Comparison of ENCODE assay signal across 9 mouse cellular contexts in genomic region chr8:123924719-123925118, GRCm38 (mm10). TPM values are rescaled to one million over a fixed set of nuclear protein-coding genes. Genes with fewer than 3 reads are reported as not detected.
DNase-seq lines count a peak whose midpoint lies in the region; ATAC-seq and TF ChIP-seq lines count a peak whose summit lies in the region.
"Had no signal": no experiment of that assay in that cellular context is flagged by ENCODE, and none has a peak within 500 bp of the region (broad histone marks: within the 10 kb centered on the region; RNA-seq: fewer than 3 reads in every experiment).

No protein-coding gene starts in this region.

- peak; percentile 54 for TF ChIP-seq RAD21 in CH12.LX (IDR thresholded peaks at IDR 0.05; ENCODE audit: low read depth, low read length)

- no peaks in the 10 kb centered on the region for H3K79me2 ChIP-seq in CH12.LX (replicated peaks; ENCODE audit: control insufficient read depth, extremely low read depth, insufficient read depth, poor library complexity, severe bottlenecking)

- TF ChIP-seq EP300 in CH12.LX (IDR thresholded peaks at IDR 0.05; ENCODE audit: low read length), result no peak
- no peak for TF ChIP-seq EP300 in liver, postnatal 0 days (IDR thresholded peaks at IDR 0.05; ENCODE audit: low read depth)

- peak; percentile 88 for DNase-seq in CH12.LX (ENCODE audit: extremely low read depth)
- peak; percentile 85 for DNase-seq in c-Kit-positive CD71-negative TER-119-negative erythroid progenitor cells, embryonic 14.5 days (ENCODE audit: low read depth)
- peak; percentile 87 for DNase-seq in forebrain, embryonic 11.5 days (ENCODE audit: low spot score)
- peak; percentile 76 to 83 for DNase-seq in heart, postnatal 14 days
- DNase-seq in large intestine, adult 2 months (ENCODE audit: low read depth, low spot score), result peak; percentile 36
- DNase-seq in liver, postnatal 0 days, result peak; percentile 83
- peak; percentile 48 to 64 for DNase-seq in thymus, adult 18-20 months

- no peaks in the 10 kb centered on the region for H3K27me3 ChIP-seq in CH12.LX (replicated peaks)
- H3K27me3 ChIP-seq in forebrain, embryonic 11.5 days (ENCODE audit: control insufficient read depth, insufficient read depth, low read length), result no peaks in the 10 kb centered on the region
- no peaks in the 10 kb centered on the region for H3K27me3 ChIP-seq in liver, postnatal 0 days (ENCODE audit: insufficient read depth, low read length)
- H3K27me3 ChIP-seq: limb, embryonic 15.5 days had no signal

- peak; percentile 90 to 92 for TF ChIP-seq CTCF in CH12.LX (conservative IDR thresholded peaks at IDR 0.05 in 1 of 2, IDR thresholded peaks at IDR 0.05 in 1 of 2; ENCODE audit: low read depth in 2 of 2, low read length in 2 of 2)
- TF ChIP-seq CTCF in liver, postnatal 0 days (IDR thresholded peaks at IDR 0.05; ENCODE audit: low read depth), result peak; percentile 97

- intact Hi-C loops in heart, postnatal 14 days (cut with DNase I), result loop anchor here (1.0 to 5.0 kb wide), 2 partner anchors 134 to 423 kb away; no protein-coding TSS in a partner anchor

- WGBS in forebrain, embryonic 11.5 days, result 15% methylated on average over 2 of the region's 2 CpGs
- WGBS in large intestine, adult 2 months, result 14% methylated on average over 2 of the region's 2 CpGs
- WGBS in liver, postnatal 0 days (ENCODE audit: insufficient replicate concordance), result 4% methylated on average over 2 of the region's 2 CpGs

- peaks cover 83 to 94% of the 10 kb centered on the region in 2 experiments for H3K36me3 ChIP-seq in CH12.LX (replicated peaks in 1 of 2; ENCODE audit: control insufficient read depth in 1 of 2, insufficient read depth in 1 of 2, low read length in 1 of 2)
- no peaks in the 10 kb centered on the region; the same call in 1 of the 2 replicates for H3K36me3 ChIP-seq in forebrain, embryonic 11.5 days (ENCODE audit: control insufficient read depth, insufficient read depth, low read length)
- peaks cover 65% of the 10 kb centered on the region for H3K36me3 ChIP-seq in liver, postnatal 0 days (replicated peaks; ENCODE audit: insufficient read depth, low read length)

- no peaks in the 10 kb centered on the region for H3K4me1 ChIP-seq in CH12.LX (ENCODE audit: control insufficient read depth in 1 of 2, insufficient read depth in 2 of 2)
- no peaks in the 10 kb centered on the region for H3K4me1 ChIP-seq in forebrain, embryonic 11.5 days (replicated peaks; ENCODE audit: control insufficient read depth, insufficient read depth, low read length)
- H3K4me1 ChIP-seq in liver, postnatal 0 days (ENCODE audit: insufficient read depth), result no peaks in the 10 kb centered on the region
- H3K4me1 ChIP-seq: limb, embryonic 15.5 days had no signal

- no peak overlapping the region for H3K9ac ChIP-seq in CH12.LX (ENCODE audit: insufficient read depth, low read depth)
- no peak overlapping the region for H3K9ac ChIP-seq in forebrain, embryonic 11.5 days (ENCODE audit: low read length)
- H3K9ac ChIP-seq in liver, postnatal 0 days (replicated peaks), result no peak overlapping the region
- H3K9ac ChIP-seq: limb, embryonic 15.5 days had no signal

- no peak overlapping the region for H3K4me3 ChIP-seq in CH12.LX (replicated peaks in 1 of 3; ENCODE audit: low read depth in 2 of 3, low read length in 2 of 3, poor library complexity in 1 of 3)
- H3K4me3 ChIP-seq in forebrain, embryonic 11.5 days (ENCODE audit: low read depth, low read length), result no peak overlapping the region
- H3K4me3 ChIP-seq in liver, postnatal 0 days (ENCODE audit: low read depth, low read length), result no peak overlapping the region
- H3K4me3 ChIP-seq: limb, embryonic 15.5 days had no signal

- in situ Hi-C loops in CH12.LX (cut with MboI; ENCODE audit: low pct_ligation_motif_present, low pct_unique_long_range_greater_than_20kb, low sequenced_read_pairs), result loop anchor here (10.0 kb wide), 1 partner anchor 430 kb away; no protein-coding TSS in a partner anchor

- H3K9me3 ChIP-seq in CH12.LX (replicated peaks; ENCODE audit: low read length), result no peaks in the 10 kb centered on the region
- H3K9me3 ChIP-seq in forebrain, embryonic 11.5 days (ENCODE audit: control insufficient read depth, low read length), result no peaks in the 10 kb centered on the region
- H3K9me3 ChIP-seq in liver, postnatal 0 days (ENCODE audit: low read length), result no peaks in the 10 kb centered on the region
- H3K9me3 ChIP-seq: limb, embryonic 15.5 days had no signal

- peak; percentile 33; the same call in 1 of the 2 replicates for ATAC-seq in forebrain, embryonic 11.5 days (replicated peaks; ENCODE audit: low FRiP score)
- ATAC-seq in liver, postnatal 0 days, result peak; percentile 80
- peak; percentile 87 for ATAC-seq in neutrophil, adult 5-6 weeks (ENCODE audit: extremely low read depth, insufficient number of reproducible peaks, low FRiP score, poor library complexity, severe bottlenecking)

- no peak overlapping the region for H3K27ac ChIP-seq in CH12.LX (ENCODE audit: insufficient read depth, low read depth)
- H3K27ac ChIP-seq in forebrain, embryonic 11.5 days (ENCODE audit: low read depth, low read length), result no peak overlapping the region
- no peak overlapping the region for H3K27ac ChIP-seq in liver, postnatal 0 days (ENCODE audit: low read depth)
- H3K27ac ChIP-seq: limb, embryonic 15.5 days had no signal

- dilution Hi-C loops in CH12.LX (cut with MboI; ENCODE audit: extremely low pct_ligation_motif_present, extremely low pct_unique_long_range_greater_than_20kb, low sequenced_read_pairs), result no loop called here

- TF ChIP-seq POLR2A in CH12.LX (IDR thresholded peaks at IDR 0.05; ENCODE audit: low read depth, low read length), result no peak

- H3K4me2 ChIP-seq in CH12.LX (ENCODE audit: insufficient read depth, low read depth, poor library complexity, severe bottlenecking), result no peak overlapping the region
- no peak overlapping the region for H3K4me2 ChIP-seq in forebrain, embryonic 11.5 days (ENCODE audit: low read depth, low read length, severe bottlenecking)
- no peak overlapping the region for H3K4me2 ChIP-seq in liver, postnatal 0 days (ENCODE audit: low read depth, low read length)
- H3K4me2 ChIP-seq: limb, embryonic 15.5 days had no signal

TF ChIP-seq in CH12.LX, 34 proteins besides CTCF, POLR2A, EP300 and RAD21:
- peak; percentile 31; the same call in 1 of the 2 replicates for TF ChIP-seq MYC (IDR thresholded peaks at IDR 0.05; ENCODE audit: low read depth, low read length)
- no peak for TF ChIP-seq SIN3A (IDR thresholded peaks at IDR 0.05; ENCODE audit: low read length)
- no peak for TF ChIP-seq TCF12 (IDR thresholded peaks at IDR 0.05; ENCODE audit: low read depth, low read length)
- TF ChIP-seq IRF4 (IDR thresholded peaks at IDR 0.05; ENCODE audit: low read depth, low read length), result no peak; the same call in 1 of the 2 replicates
- no peak for TF ChIP-seq TBP (conservative IDR thresholded peaks at IDR 0.05; ENCODE audit: low read depth, low read length)
- TF ChIP-seq POLR2AphosphoS2 (IDR thresholded peaks at IDR 0.05; ENCODE audit: low read depth, low read length), result no peak
- TF ChIP-seq ETS1 (conservative IDR thresholded peaks at IDR 0.05; ENCODE audit: low read depth, low read length), result no peak
- TF ChIP-seq HCFC1 (IDR thresholded peaks at IDR 0.05; ENCODE audit: low read depth, low read length), result no peak
- TF ChIP-seq KAT2A (IDR thresholded peaks at IDR 0.05; ENCODE audit: insufficient replicate concordance, low read length), result no peak
- no peak for TF ChIP-seq MAZ (IDR thresholded peaks at IDR 0.05; ENCODE audit: low read depth, low read length)
- TF ChIP-seq SMC3 (IDR thresholded peaks at IDR 0.05; ENCODE audit: low read depth, low read length), result peak; percentile 80
TF ChIP-seq in CH12.LX: peak in this region for 2.

RNA-seq across cellular contexts. Expression of gene Nup133, which starts 24.3 kb away (rescaled TPM):
- total RNA-seq in CH12.LX (2012; rRNA removed) (32.8 and 37.1 TPM in 2 replicates), CH12.LX (2014; rRNA removed) (49.0 and 51.8 TPM in 2 replicates)
- polyA plus RNA-seq in CH12.LX (2012; ENCODE audit: insufficient read length, low read depth), result 39.6 and 39.7 TPM in 2 replicates
- polyA plus RNA-seq in forebrain, embryonic 11.5 days (2014; fragmentation: Nextera tagmentation; extraction: Ambion mirVana), result 60.6 and 66.8 TPM in 2 replicates
- total RNA-seq in heart, postnatal 14 days (2021), result 10 to 100 TPM; 10.3 to 12.4 TPM
- 12.5 and 14.4 TPM in 2 replicates for polyA plus RNA-seq in large intestine, adult 2 months (2012; rRNA removed)
- 7.2 and 9.1 TPM in 2 replicates for polyA plus RNA-seq in liver, postnatal 0 days (2015; fragmentation: Nextera tagmentation; extraction: Ambion mirVana)
- 9.1 and 10.1 TPM in 2 replicates for total RNA-seq in neutrophil, adult 5-6 weeks (2017)

RNA-seq across cellular contexts. Expression of gene Acta1, which starts 30.2 kb away (rescaled TPM):
- total RNA-seq in CH12.LX (2012; rRNA removed) (0.08 TPM in 1 of 2 replicates, not detected in the other), CH12.LX (2014; rRNA removed) (not detected in 2 replicates)
- polyA plus RNA-seq in CH12.LX (2012; ENCODE audit: insufficient read length, low read depth), result 0.27 and 0.91 TPM in 2 replicates
- polyA plus RNA-seq in forebrain, embryonic 11.5 days (2014; fragmentation: Nextera tagmentation; extraction: Ambion mirVana), result 0.56 and 0.68 TPM in 2 replicates
- total RNA-seq in heart, postnatal 14 days (2021), result 100 to 1,000 TPM; 284 to 359 TPM
- 4.9 and 32.6 TPM in 2 replicates for polyA plus RNA-seq in large intestine, adult 2 months (2012; rRNA removed)
- 18.6 and 358 TPM in 2 replicates for polyA plus RNA-seq in liver, postnatal 0 days (2015; fragmentation: Nextera tagmentation; extraction: Ambion mirVana)
- total RNA-seq in neutrophil, adult 5-6 weeks (2017), result not detected in 2 replicates

RNA-seq across cellular contexts. Expression of gene Abcb10, which starts 58.2 kb away (rescaled TPM):
- total RNA-seq in CH12.LX (2012; rRNA removed) (8.0 and 8.1 TPM in 2 replicates), CH12.LX (2014; rRNA removed) (8.5 and 8.9 TPM in 2 replicates)
- 7.3 and 8.1 TPM in 2 replicates for polyA plus RNA-seq in CH12.LX (2012; ENCODE audit: insufficient read length, low read depth)
- 24.2 and 24.3 TPM in 2 replicates for polyA plus RNA-seq in forebrain, embryonic 11.5 days (2014; fragmentation: Nextera tagmentation; extraction: Ambion mirVana)
- 10 to 100 TPM; 44.8 to 46.5 TPM for total RNA-seq in heart, postnatal 14 days (2021)
- polyA plus RNA-seq in large intestine, adult 2 months (2012; rRNA removed), result 12.7 and 23.2 TPM in 2 replicates
- 46.2 and 53.3 TPM in 2 replicates for polyA plus RNA-seq in liver, postnatal 0 days (2015; fragmentation: Nextera tagmentation; extraction: Ambion mirVana)
- 6.5 and 6.9 TPM in 2 replicates for total RNA-seq in neutrophil, adult 5-6 weeks (2017)

Comparison
In these comparisons a context has a peak if more than half of its experiments do, and no peak if none do; other contexts are left out.
1. DNase-seq: peak in every context shown above with its lines; median percentile 88 in CH12.LX; 87 in forebrain, embryonic 11.5 days; 85 in c-Kit-positive CD71-negative TER-119-negative erythroid progenitor cells, embryonic 14.5 days; 83 in liver, postnatal 0 days; 80 in heart, postnatal 14 days; 56 in thymus, adult 18-20 months; 36 in large intestine, adult 2 months.
2. ATAC-seq: peak in every context shown above with its lines; median percentile 87 in neutrophil, adult 5-6 weeks; 80 in liver, postnatal 0 days; 33 in forebrain, embryonic 11.5 days.